27 mouse cellular contexts compared by ENCODE assay signal in the genomic region with DNA sequence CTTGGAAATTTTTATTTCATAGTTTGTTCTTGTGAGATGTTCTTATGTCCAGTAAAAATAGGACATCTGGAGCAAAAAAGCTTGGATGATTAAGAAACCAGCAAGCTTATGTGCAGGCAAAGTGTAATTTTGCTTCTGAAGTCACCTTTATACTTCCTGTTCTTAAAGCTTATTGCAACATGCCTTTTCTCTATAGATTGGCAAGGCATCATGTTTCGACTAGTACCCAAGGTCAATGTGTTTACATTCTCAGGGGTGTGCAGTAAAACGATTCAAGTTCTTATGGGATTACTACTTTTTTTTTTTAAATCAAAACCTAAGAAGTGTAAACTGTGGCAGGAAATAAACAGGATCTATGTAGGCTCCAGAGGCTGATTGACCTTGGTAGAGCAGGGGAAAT.
DNase-seq lines count a peak whose midpoint lies in the region; ATAC-seq and TF ChIP-seq lines count a peak whose summit lies in the region.
"Had no signal": no experiment of that assay in that cellular context is flagged by ENCODE, and none has a peak within 500 bp of the region (broad histone marks: within the 10 kb centered on the region; RNA-seq: fewer than 3 reads in every experiment).

No protein-coding gene starts in this region.

- H3K27ac ChIP-seq in forebrain, embryonic 12.5 days: peak overlapping the region; percentile 66
- H3K27ac ChIP-seq in forebrain, postnatal 0 days (ENCODE audit: low read depth, low read length): no peak overlapping the region
- 0 out of 2 replicates have a peak overlapping the region, but pooled peaks have one; percentile 46 for H3K27ac ChIP-seq in neural tube, embryonic 13.5 days (replicated peaks)
- H3K27ac ChIP-seq in neural tube, embryonic 15.5 days (replicated peaks): no peak overlapping the region
- H3K27ac ChIP-seq: embryonic facial prominence, embryonic 12.5 days; gastrocnemius, adult 2 months; kidney, postnatal 0 days; liver, embryonic 12.5 days; midbrain, embryonic 15.5 days; neural tube, embryonic 12.5 days had no signal

- ATAC-seq in forebrain, embryonic 12.5 days (ENCODE audit: low FRiP score): no peak
- no peak for ATAC-seq in forebrain, postnatal 0 days
- ATAC-seq in neural tube, embryonic 13.5 days (ENCODE audit: low read depth): no peak
- ATAC-seq in neural tube, embryonic 15.5 days (ENCODE audit: low FRiP score): no peak
- peak; percentile 60 for ATAC-seq in granulocyte monocyte progenitor cell, adult 5-6 weeks (replicated peaks; ENCODE audit: poor library complexity, severe bottlenecking)
- ATAC-seq: liver, embryonic 12.5 days had no signal

- H3K4me3 ChIP-seq in forebrain, embryonic 12.5 days (replicated peaks): no peak overlapping the region
- no peak overlapping the region for H3K4me3 ChIP-seq in forebrain, postnatal 0 days (ENCODE audit: low read depth, low read length)
- H3K4me3 ChIP-seq in neural tube, embryonic 13.5 days: no peak overlapping the region
- no peak overlapping the region for H3K4me3 ChIP-seq in neural tube, embryonic 15.5 days (replicated peaks)
- H3K4me3 ChIP-seq: embryonic facial prominence, embryonic 12.5 days; gastrocnemius, adult 2 months; limb, embryonic 13.5 days; liver, embryonic 12.5 days; midbrain, embryonic 15.5 days; neural tube, embryonic 12.5 days had no signal

- WGBS in forebrain, embryonic 12.5 days: 66% methylated on average over 2 of the region's 2 CpGs
- 62% methylated on average over 2 of the region's 2 CpGs for WGBS in forebrain, postnatal 0 days
- 78% methylated on average over 2 of the region's 2 CpGs for WGBS in neural tube, embryonic 13.5 days
- 68% methylated on average over 2 of the region's 2 CpGs for WGBS in neural tube, embryonic 15.5 days

- no peak overlapping the region for H3K4me2 ChIP-seq in forebrain, embryonic 12.5 days
- no peak overlapping the region for H3K4me2 ChIP-seq in forebrain, postnatal 0 days (ENCODE audit: low read depth)
- no peak overlapping the region for H3K4me2 ChIP-seq in neural tube, embryonic 13.5 days
- H3K4me2 ChIP-seq in neural tube, embryonic 15.5 days: no peak overlapping the region
- H3K4me2 ChIP-seq: embryonic facial prominence, embryonic 12.5 days; heart, embryonic 11.5 days; limb, embryonic 13.5 days; liver, embryonic 12.5 days; midbrain, embryonic 15.5 days; neural tube, embryonic 12.5 days had no signal

- H3K9ac ChIP-seq in forebrain, embryonic 12.5 days: no peak overlapping the region
- H3K9ac ChIP-seq in forebrain, postnatal 0 days: no peak overlapping the region
- no peak overlapping the region for H3K9ac ChIP-seq in neural tube, embryonic 13.5 days
- H3K9ac ChIP-seq in neural tube, embryonic 15.5 days (replicated peaks): no peak overlapping the region
- H3K9ac ChIP-seq: embryonic facial prominence, embryonic 12.5 days; limb, embryonic 13.5 days; liver, embryonic 12.5 days; midbrain, embryonic 15.5 days; neural tube, embryonic 12.5 days had no signal

- no peak for TF ChIP-seq CTCF in forebrain, postnatal 0 days (IDR thresholded peaks at IDR 0.05; ENCODE audit: low read depth)

- peaks cover 16% of the 10 kb centered on the region; the same call in 1 of the 2 replicates for H3K4me1 ChIP-seq in forebrain, embryonic 12.5 days
- H3K4me1 ChIP-seq in forebrain, postnatal 0 days (ENCODE audit: insufficient read depth): no peaks in the 10 kb centered on the region
- peaks cover 12% of the 10 kb centered on the region for H3K4me1 ChIP-seq in neural tube, embryonic 13.5 days (replicated peaks)
- peaks cover 4% of the 10 kb centered on the region; the same call in 1 of the 2 replicates for H3K4me1 ChIP-seq in neural tube, embryonic 15.5 days
- H3K4me1 ChIP-seq: liver, embryonic 12.5 days; neural tube, embryonic 12.5 days had no signal

- no peak for DNase-seq in forebrain, postnatal 0 days
- DNase-seq in urinary bladder, postnatal 36 days (ENCODE audit: low spot score in 2 of 2): no peak
- DNase-seq in left cerebral cortex, adult 9 months (ENCODE audit: low spot score in 2 of 2): no peak
- no peak for DNase-seq in adrenal gland, postnatal 36 days
- DNase-seq: adrenal gland, adult 2 months; cerebellum, adult 11-12 months; cerebellum, postnatal 10 days; gastrocnemius, adult 2 months; heart, adult 11 months; kidney, adult 18-20 months; lung, adult 2 months; lung, postnatal 4 days; right cerebral cortex, adult 18-20 months; thymus, postnatal 25 days had no signal

- no peaks in the 10 kb centered on the region for H3K9me3 ChIP-seq in forebrain, embryonic 12.5 days
- H3K9me3 ChIP-seq in forebrain, postnatal 0 days (ENCODE audit: low read length): no peaks in the 10 kb centered on the region
- no peaks in the 10 kb centered on the region for H3K9me3 ChIP-seq in neural tube, embryonic 13.5 days
- H3K9me3 ChIP-seq in neural tube, embryonic 15.5 days (replicated peaks): no peaks in the 10 kb centered on the region
- H3K9me3 ChIP-seq: embryonic facial prominence, embryonic 12.5 days; G1E; limb, embryonic 13.5 days; liver, embryonic 12.5 days; midbrain, embryonic 15.5 days; neural tube, embryonic 12.5 days had no signal

- no peaks in the 10 kb centered on the region for H3K27me3 ChIP-seq in forebrain, embryonic 12.5 days
- H3K27me3 ChIP-seq in forebrain, postnatal 0 days (ENCODE audit: insufficient read depth, low read length): no peaks in the 10 kb centered on the region
- H3K27me3 ChIP-seq in neural tube, embryonic 13.5 days: no peaks in the 10 kb centered on the region
- H3K27me3 ChIP-seq in neural tube, embryonic 15.5 days (replicated peaks): no peaks in the 10 kb centered on the region
- H3K27me3 ChIP-seq: CH12.LX; embryonic facial prominence, embryonic 12.5 days; limb, embryonic 13.5 days; liver, embryonic 12.5 days; midbrain, embryonic 15.5 days; neural tube, embryonic 12.5 days had no signal

- no peaks in the 10 kb centered on the region for H3K36me3 ChIP-seq in forebrain, embryonic 12.5 days (replicated peaks)
- no peaks in the 10 kb centered on the region for H3K36me3 ChIP-seq in forebrain, postnatal 0 days (ENCODE audit: insufficient read depth)
- no peaks in the 10 kb centered on the region for H3K36me3 ChIP-seq in neural tube, embryonic 13.5 days
- no peaks in the 10 kb centered on the region for H3K36me3 ChIP-seq in neural tube, embryonic 15.5 days
- H3K36me3 ChIP-seq: embryonic facial prominence, embryonic 12.5 days; limb, embryonic 13.5 days; liver, embryonic 12.5 days; midbrain, embryonic 15.5 days; neural tube, embryonic 12.5 days had no signal

Comparison
In these comparisons a context has a peak if more than half of its experiments do, and no peak if none do; other contexts are left out.
1. H3K27ac ChIP-seq: peak in forebrain, embryonic 12.5 days (single experiment) and neural tube, embryonic 13.5 days (single experiment); none in forebrain, postnatal 0 days (single experiment) and neural tube, embryonic 15.5 days (single experiment).